Mouse (Mus musculus): ENCODE data around the gene Gm14525. TPM values are rescaled to one million over a fixed set of nuclear protein-coding genes. Genes with fewer than 3 reads are reported as not detected.
"Not testable (repeated sequence)": the region's sequence is repeated elsewhere in the genome, so short reads cannot be mapped to it uniquely, and the experiment has no call there.

Gm14525 gene
- not detected in 2 replicates for polyA plus RNA-seq (2014; fragmentation: Nextera tagmentation; extraction: Ambion mirVana)

- not testable (repeated sequence) for H3K27me3 ChIP-seq (ENCODE audit: control insufficient read depth, insufficient read depth, low read length); H3K4me3 ChIP-seq (ENCODE audit: low read depth, low read length); H3K27ac ChIP-seq (ENCODE audit: low read depth, low read length); H3K9me3 ChIP-seq (ENCODE audit: control insufficient read depth, low read length); H3K36me3 ChIP-seq (ENCODE audit: control insufficient read depth, insufficient read depth, low read length); H3K4me1 ChIP-seq (ENCODE audit: control insufficient read depth, insufficient read depth, low read length); ATAC-seq (ENCODE audit: low read depth); H3K9ac ChIP-seq (replicated peaks; ENCODE audit: low read depth, low read length); H3K4me2 ChIP-seq (ENCODE audit: low read depth, low read length)
- WGBS: 84% methylated on average over 3 of the region's 5 CpGs
These were observed at the start of gene Gm14525 for GRCm38 (mm10) chrX:26702538-26702937. TSS of gene Gm14525 (minus strand) at chrX:26702638.

Other genes with a start within 250 kb of the Gm14525 start
- gene Slx, start 157.1 kb downstream of the Gm14525 start, polyA plus RNA-seq (2014; fragmentation: Nextera tagmentation; extraction: Ambion mirVana): not detected in 2 replicates
- gene Gm6121, start 233.1 kb upstream of the Gm14525 start, polyA plus RNA-seq (2014; fragmentation: Nextera tagmentation; extraction: Ambion mirVana): not detected in 2 replicates